Mouse (Mus musculus): ENCODE data around the gene Cd5. TPM values are rescaled to one million over a fixed set of nuclear protein-coding genes. Genes with fewer than 3 reads are reported as not detected.

Cd5 gene
- 0.22 and 0.26 TPM in 2 replicates for polyA plus RNA-seq (2015; fragmentation: Nextera tagmentation; extraction: Ambion mirVana)

DNA sequence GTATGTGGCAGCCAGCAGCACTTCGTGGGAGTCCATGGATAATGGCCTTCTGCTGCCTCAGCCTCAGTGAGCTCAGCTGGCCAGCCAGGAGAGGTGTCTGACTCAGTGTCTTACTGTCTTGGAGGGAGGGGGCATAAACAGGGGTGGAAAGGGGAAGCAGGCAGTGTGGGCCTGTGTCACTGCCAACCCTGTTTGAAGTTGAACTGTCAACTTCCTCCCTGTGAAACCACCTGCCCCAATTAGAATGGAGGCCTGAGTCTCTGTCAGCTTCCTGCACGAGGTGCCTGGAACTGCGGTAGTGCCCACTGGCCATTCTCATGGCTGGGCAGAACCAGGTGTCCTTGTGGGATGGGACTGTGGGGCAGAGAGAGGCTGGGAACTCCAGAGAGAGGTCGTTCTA is at the start of gene Cd5:
Cd5 (minus strand) TSS at position 192 of the 400 bp plus-strand sequence.
- Histone ChIP-seq H3K27me3 (no peaks in the 10 kb centered on the region), H3K36me3 (no peaks in the 10 kb centered on the region), H3K27ac (replicated peaks) (no peak within 1 kb of the TSS), H3K4me3 (no peak within 1 kb of the TSS), H3K4me2 (replicated peaks) (no peak within 1 kb of the TSS), H3K9me3 (no peaks in the 10 kb centered on the region), H3K9ac (replicated peaks) (no peak within 1 kb of the TSS), H3K4me1 (no peaks in the 10 kb centered on the region)
- ATAC-seq (replicated peaks), result no peak
- 67% methylated on average over 4 of the region's 4 CpGs for whole genome bisulfite sequencing

DNA sequence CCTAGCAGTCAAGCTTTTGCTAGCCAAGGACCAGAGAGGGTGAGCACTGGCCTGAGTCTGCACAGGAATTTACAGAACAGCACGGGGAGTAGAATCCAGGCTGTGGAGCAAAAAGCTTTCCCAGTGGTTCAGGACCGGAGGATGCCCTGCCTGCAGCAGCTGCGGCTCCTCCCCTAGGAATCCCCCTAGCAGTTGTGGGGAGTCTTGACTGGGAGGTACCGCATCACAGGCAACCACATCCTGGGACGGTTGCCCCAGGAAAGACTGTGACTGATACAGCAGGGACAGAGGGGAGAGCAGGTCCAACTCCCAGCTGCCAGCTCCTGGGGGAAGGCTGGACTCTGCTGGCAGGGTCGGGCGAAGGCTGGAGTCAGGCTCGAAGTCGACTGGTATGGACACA is 49.4 kb upstream of the Cd5 start:
- Histone ChIP-seq H3K27me3 (no peaks in the 10 kb centered on the region), H3K4me1 (peaks cover 15% of the 10 kb centered on the region), H3K27ac (replicated peaks) (no peak overlapping the region), H3K9ac (replicated peaks) (no peak overlapping the region), H3K36me3 (no peaks in the 10 kb centered on the region), H3K4me3 (no peak overlapping the region), H3K9me3 (no peaks in the 10 kb centered on the region), H3K4me2 (replicated peaks) (no peak overlapping the region)
- ATAC-seq (replicated peaks), result no peak
- 80% methylated on average over 9 of the region's 9 CpGs for WGBS

DNA sequence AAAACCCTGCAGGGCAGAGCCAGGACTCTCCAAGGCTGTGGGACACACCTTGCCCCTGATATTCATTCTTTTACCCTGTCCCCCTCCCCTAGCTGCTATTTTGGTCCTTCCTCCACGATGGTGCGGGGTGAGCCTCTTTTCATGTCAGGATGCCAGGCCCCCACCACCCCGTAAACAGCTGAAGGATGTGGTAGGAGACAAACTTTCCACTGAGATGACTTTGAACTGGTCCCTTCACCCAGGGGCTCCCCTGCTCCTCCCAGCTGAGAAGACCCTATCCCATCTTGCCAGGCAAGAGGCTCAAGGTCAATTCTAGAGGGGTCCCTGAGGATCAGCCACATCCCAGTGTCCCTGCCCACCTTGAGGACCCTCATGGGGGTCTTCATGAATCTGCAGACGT is 48.6 kb upstream of the Cd5 start:
- H3K4me1 ChIP-seq, result peaks cover 15% of the 10 kb centered on the region
- H3K9ac ChIP-seq (replicated peaks), result no peak overlapping the region
- no peaks in the 10 kb centered on the region for H3K9me3 ChIP-seq
- H3K4me3 ChIP-seq, result no peak overlapping the region
- H3K36me3 ChIP-seq, result no peaks in the 10 kb centered on the region
- WGBS, result 82% methylated on average over 4 of the region's 4 CpGs
- no peaks in the 10 kb centered on the region for H3K27me3 ChIP-seq
- no peak for ATAC-seq (replicated peaks)
- H3K4me2 ChIP-seq (replicated peaks), result no peak overlapping the region
- H3K27ac ChIP-seq (replicated peaks), result no peak overlapping the region

DNA sequence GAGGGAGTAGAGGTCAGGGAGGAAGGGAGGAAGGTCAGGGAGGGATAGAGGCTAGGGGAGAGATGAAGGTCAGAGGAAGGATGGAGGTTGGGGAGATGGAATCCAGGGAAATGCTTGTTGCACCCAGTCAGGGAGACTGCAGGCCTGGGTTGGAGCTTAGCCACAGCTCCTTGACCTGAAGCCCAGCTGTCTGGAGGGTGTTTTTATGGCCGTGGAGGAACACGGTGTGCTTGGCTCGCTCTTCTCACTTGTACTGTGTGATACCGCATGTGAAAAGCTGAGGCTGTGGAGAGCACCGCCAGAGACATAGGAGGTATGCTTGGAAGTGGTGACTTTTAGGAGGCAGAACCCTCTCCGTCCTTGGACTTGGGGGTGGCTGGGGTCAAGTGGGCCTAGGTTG is 48.0 kb upstream of the Cd5 start:
- Histone ChIP-seq H3K4me1 (peaks cover 15% of the 10 kb centered on the region), H3K4me3 (no peak overlapping the region), H3K36me3 (no peaks in the 10 kb centered on the region), H3K4me2 (replicated peaks) (no peak overlapping the region), H3K27me3 (no peaks in the 10 kb centered on the region), H3K27ac (replicated peaks) (no peak overlapping the region), H3K9me3 (no peaks in the 10 kb centered on the region), H3K9ac (replicated peaks) (no peak overlapping the region)
- no peak for ATAC-seq (replicated peaks)
- WGBS, result 83% methylated on average over 6 of the region's 6 CpGs

DNA sequence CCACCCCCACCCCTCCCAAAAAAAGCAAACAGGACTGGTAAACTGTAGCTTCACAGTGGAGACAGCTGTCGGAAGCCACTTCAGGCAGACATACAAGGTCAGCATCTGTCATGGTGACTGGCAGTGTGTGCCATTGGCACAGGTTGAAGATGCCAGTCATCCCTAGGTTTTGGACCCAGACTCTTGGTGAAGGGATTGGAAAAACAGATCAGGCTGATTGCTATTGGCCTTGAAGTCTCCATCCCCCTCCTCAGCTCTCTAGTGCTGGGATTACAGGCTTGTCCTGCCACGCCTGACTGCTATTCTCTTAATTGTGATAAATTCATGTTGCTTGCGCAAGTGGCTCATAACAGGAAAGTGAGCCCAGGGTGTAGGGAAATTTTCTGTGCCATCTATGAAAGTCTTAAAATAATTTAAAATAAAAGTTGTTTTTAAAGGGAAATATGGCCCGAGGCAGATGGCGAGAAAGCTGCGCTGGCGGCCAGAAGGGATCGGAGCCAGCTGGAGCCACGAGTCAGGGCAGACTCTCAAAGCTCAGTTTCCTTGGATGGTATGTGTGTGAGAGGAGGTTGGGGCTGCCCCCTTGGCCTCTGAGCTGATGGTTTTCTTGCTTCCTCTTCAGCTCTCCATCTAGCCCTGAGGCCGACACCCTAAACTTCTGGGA is 46.1 kb upstream of the Cd5 start:
- H3K9ac ChIP-seq (replicated peaks), result no peak overlapping the region
- WGBS, result 64% methylated on average over 10 of the region's 10 CpGs
- no peaks in the 10 kb centered on the region for H3K36me3 ChIP-seq
- peaks cover 15% of the 10 kb centered on the region for H3K4me1 ChIP-seq
- ATAC-seq (replicated peaks), result peak; percentile 61
- no peaks in the 10 kb centered on the region for H3K9me3 ChIP-seq
- no peak overlapping the region for H3K4me2 ChIP-seq (replicated peaks)
- H3K27ac ChIP-seq (replicated peaks), result peak overlapping the region; percentile 65
- no peak overlapping the region for H3K4me3 ChIP-seq
- no peaks in the 10 kb centered on the region for H3K27me3 ChIP-seq

DNA sequence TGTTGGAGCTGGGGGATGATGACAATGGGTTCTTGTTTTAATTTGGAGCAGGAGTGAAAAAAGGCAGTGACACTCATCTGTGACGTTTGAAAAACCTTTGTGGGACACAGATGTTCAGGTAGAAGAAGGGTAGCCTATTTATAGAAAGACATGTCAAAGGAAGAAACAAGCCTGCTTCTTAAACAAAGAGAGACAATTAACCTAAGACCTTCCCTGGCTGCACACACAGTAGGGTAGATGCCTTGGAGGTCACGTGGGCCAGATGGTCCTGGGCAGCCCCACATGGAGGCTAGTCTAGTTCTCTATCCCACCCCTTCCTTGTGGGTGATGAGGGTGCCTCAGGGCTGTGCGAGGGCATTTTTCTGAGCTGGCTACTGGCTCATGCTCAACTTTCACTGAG is 45.3 kb upstream of the Cd5 start:
- WGBS, result 21% methylated on average over 3 of the region's 3 CpGs
- Histone ChIP-seq H3K27ac (replicated peaks) (peak overlapping the region; percentile 65), H3K27me3 (no peaks in the 10 kb centered on the region), H3K36me3 (no peaks in the 10 kb centered on the region), H3K4me1 (peaks cover 15% of the 10 kb centered on the region), H3K4me2 (replicated peaks) (no peak overlapping the region), H3K4me3 (no peak overlapping the region), H3K9me3 (no peaks in the 10 kb centered on the region), H3K9ac (replicated peaks) (no peak overlapping the region)
- ATAC-seq (replicated peaks), result 0 out of 2 replicates have a peak, but pooled peaks have one; percentile 15

DNA sequence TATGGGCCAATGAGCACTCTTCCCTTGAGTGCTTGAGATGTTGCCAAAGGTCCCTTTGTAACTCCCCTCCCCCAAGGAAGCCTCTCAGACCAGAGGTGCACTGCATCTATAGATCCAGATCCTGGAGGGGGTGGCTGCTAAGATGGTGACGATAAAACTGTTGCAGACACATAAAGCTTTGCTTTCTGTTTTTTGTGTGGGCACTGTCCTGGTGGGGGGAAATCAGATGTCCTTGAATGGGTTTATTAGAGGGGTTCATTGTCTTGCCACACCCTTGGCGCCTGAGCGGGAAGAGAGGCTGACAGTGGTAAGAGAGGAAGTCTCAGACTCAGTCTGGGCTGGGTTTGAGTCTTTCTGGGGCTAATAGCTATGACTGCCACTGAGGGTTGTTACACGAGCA is 44.4 kb upstream of the Cd5 start:
- 78% methylated on average over 4 of the region's 4 CpGs for WGBS
- ATAC-seq (replicated peaks), result no peak
- H3K36me3 ChIP-seq, result no peaks in the 10 kb centered on the region
- H3K27ac ChIP-seq (replicated peaks), result no peak overlapping the region
- H3K4me3 ChIP-seq, result no peak overlapping the region
- H3K27me3 ChIP-seq, result no peaks in the 10 kb centered on the region
- no peak overlapping the region for H3K9ac ChIP-seq (replicated peaks)
- no peaks in the 10 kb centered on the region for H3K9me3 ChIP-seq
- H3K4me1 ChIP-seq, result peaks cover 15% of the 10 kb centered on the region
- no peak overlapping the region for H3K4me2 ChIP-seq (replicated peaks)

DNA sequence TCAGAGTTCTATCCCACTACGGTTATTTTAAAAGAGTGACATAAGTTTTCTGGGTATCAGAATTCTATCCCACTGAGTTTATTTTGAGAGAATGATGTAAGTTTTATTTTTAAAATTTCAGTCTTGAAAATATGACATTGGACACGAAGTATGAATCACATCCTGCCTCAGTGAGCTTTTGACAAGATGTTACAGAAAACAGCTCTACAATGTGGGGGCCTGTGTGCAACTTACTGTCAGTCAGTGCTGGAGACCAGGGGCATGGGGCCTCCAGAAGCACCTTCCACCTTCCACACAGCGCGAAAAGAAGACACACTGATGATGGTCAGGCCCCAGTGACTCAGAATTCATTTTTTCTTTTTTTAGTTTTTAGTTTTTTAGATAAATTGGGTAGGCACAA is 42.8 kb upstream of the Cd5 start:
- no peak overlapping the region for H3K27ac ChIP-seq (replicated peaks)
- H3K9ac ChIP-seq (replicated peaks), result no peak overlapping the region
- H3K36me3 ChIP-seq, result no peaks in the 10 kb centered on the region
- H3K4me3 ChIP-seq, result no peak overlapping the region
- H3K27me3 ChIP-seq, result no peaks in the 10 kb centered on the region
- H3K4me1 ChIP-seq, result peaks cover 15% of the 10 kb centered on the region
- no peaks in the 10 kb centered on the region for H3K9me3 ChIP-seq
- ATAC-seq (replicated peaks), result no peak
- no peak overlapping the region for H3K4me2 ChIP-seq (replicated peaks)
- 81% methylated on average over 4 of the region's 4 CpGs for WGBS

DNA sequence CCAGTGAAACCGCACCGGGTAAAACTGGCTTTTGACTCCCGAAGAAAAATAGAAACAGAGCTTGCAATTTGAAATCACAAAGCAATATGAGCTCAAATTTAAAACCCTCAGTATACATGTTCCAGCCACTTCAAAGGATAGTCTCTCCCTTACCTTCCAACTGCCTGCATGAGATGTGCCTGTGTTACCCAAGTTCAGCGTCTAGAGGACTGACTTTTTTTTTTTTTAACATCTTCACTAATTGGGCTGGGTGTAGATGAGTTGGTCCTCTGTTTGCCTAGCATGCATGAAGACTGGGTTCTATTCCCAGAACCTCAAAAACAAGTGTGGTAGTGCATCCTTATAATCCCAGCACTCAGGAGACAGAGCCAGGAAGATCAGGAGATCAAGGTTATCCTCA is 38.1 kb upstream of the Cd5 start:
- 88% methylated on average over 4 of the region's 4 CpGs for WGBS
- no peaks in the 10 kb centered on the region for H3K4me1 ChIP-seq
- H3K4me2 ChIP-seq (replicated peaks), result no peak overlapping the region
- no peak overlapping the region for H3K27ac ChIP-seq (replicated peaks)
- ATAC-seq (replicated peaks), result no peak
- H3K36me3 ChIP-seq, result no peaks in the 10 kb centered on the region
- no peaks in the 10 kb centered on the region for H3K27me3 ChIP-seq
- H3K9ac ChIP-seq (replicated peaks), result no peak overlapping the region
- no peaks in the 10 kb centered on the region for H3K9me3 ChIP-seq
- H3K4me3 ChIP-seq, result no peak overlapping the region

DNA sequence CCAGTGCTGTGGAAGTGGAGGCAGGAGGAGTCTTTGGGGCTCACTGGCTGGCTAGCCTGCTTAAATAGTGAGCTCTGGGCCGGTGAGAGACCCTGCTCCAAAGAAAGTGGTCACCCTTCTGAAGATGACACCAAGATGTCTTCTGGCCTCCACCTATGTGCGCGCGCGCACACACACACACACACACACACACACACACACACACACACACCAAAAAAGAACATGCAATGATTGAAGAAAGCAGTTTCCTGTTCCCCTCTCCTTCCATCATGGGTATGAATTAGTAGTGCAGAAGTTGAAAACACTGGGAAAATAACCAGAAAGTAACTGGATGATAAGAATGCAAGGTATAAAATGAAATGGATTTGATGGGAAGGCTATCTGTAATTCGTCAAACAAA is 35.3 kb upstream of the Cd5 start:
- WGBS, result 96% methylated on average over 6 of the region's 6 CpGs
- H3K27ac ChIP-seq (replicated peaks), result no peak overlapping the region
- H3K9me3 ChIP-seq, result no peaks in the 10 kb centered on the region
- no peaks in the 10 kb centered on the region for H3K27me3 ChIP-seq
- H3K4me3 ChIP-seq, result no peak overlapping the region
- H3K9ac ChIP-seq (replicated peaks), result no peak overlapping the region
- no peaks in the 10 kb centered on the region for H3K36me3 ChIP-seq
- H3K4me1 ChIP-seq, result no peaks in the 10 kb centered on the region
- H3K4me2 ChIP-seq (replicated peaks), result no peak overlapping the region
- ATAC-seq (replicated peaks), result no peak

DNA sequence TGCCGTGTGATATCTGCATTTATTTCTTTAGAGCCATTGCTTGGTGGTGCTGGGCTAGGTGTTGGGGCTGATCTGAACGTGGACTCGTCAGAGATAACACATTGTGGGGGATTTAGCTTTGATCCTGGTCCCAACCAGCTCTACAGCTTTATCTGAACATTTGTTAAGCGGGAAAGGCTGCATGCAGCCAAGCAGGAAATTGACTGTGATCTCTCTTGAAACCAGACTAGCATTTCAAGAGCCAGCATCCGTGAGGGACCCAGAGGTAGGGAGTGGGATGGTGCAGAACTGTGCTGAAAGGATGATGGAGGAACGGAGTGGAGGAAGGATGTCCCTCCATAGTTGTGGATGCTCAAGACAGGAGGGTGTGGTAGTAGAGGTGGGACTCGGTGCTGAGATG is 34.6 kb upstream of the Cd5 start:
- Histone ChIP-seq H3K27ac (replicated peaks) (no peak overlapping the region), H3K4me1 (no peaks in the 10 kb centered on the region), H3K27me3 (no peaks in the 10 kb centered on the region), H3K36me3 (no peaks in the 10 kb centered on the region), H3K4me2 (replicated peaks) (no peak overlapping the region), H3K9me3 (no peaks in the 10 kb centered on the region), H3K9ac (replicated peaks) (no peak overlapping the region), H3K4me3 (no peak overlapping the region)
- WGBS, result 82% methylated on average over 7 of the region's 7 CpGs
- no peak for ATAC-seq (replicated peaks)

DNA sequence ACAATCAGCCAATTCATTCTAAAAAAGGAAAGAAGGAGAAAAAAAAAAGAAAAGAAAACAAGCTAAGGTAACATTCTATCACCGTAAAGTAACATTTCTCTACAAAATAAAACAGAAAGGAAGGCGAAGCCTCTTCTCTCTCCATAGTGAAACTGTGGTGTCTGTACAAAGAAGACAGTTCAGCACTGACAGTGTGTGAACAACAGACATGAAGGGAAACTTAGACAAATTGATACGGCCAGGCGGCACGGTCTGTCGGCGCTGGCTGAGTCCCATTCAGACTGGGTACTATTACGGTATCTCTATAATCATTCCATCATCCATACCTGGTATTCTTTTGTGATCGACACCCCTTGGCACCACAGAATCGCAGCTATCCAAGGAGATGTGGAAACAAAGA is 34.1 kb upstream of the Cd5 start:
- Histone ChIP-seq H3K4me2 (replicated peaks) (no peak overlapping the region), H3K4me1 (no peaks in the 10 kb centered on the region), H3K9ac (replicated peaks) (no peak overlapping the region), H3K27me3 (no peaks in the 10 kb centered on the region), H3K4me3 (no peak overlapping the region), H3K9me3 (no peaks in the 10 kb centered on the region), H3K36me3 (no peaks in the 10 kb centered on the region), H3K27ac (replicated peaks) (no peak overlapping the region)
- 94% methylated on average over 10 of the region's 10 CpGs for WGBS
- ATAC-seq (replicated peaks), result no peak

DNA sequence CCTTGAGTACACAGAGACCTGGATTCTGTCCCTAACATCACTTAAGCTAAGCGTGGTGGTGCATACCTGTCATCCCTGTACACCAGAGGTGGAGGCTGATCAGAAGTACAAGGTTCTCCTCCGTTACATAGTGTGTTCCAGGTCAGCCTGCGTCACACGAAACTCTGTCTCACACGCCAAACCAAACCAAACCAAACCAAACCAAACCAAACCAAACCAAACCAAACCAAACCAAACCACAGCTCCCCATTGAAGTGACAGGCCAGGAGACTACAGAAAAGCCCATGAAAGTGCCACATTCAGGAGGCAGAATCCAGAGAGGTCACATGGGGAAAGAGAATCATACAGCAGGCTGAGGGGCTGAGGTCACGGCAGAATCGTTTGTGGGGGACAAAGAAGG is 33.2 kb upstream of the Cd5 start:
- no peaks in the 10 kb centered on the region for H3K4me1 ChIP-seq
- ATAC-seq (replicated peaks), result no peak
- no peaks in the 10 kb centered on the region for H3K9me3 ChIP-seq
- H3K4me2 ChIP-seq (replicated peaks), result no peak overlapping the region
- H3K9ac ChIP-seq (replicated peaks), result no peak overlapping the region
- no peaks in the 10 kb centered on the region for H3K36me3 ChIP-seq
- WGBS, result 86% methylated on average over 7 of the region's 7 CpGs
- no peaks in the 10 kb centered on the region for H3K27me3 ChIP-seq
- H3K4me3 ChIP-seq, result no peak overlapping the region
- no peak overlapping the region for H3K27ac ChIP-seq (replicated peaks)
